Mouse (Mus musculus) telencephalon, adult 2 months (tissue): Measurements from ENCODE around the gene Polr1b.

Source experiments
- DNase-seq: peaks from one replicate; pipeline ENCODE4 v3.0.0-alpha.2; 2011; ENCODE audit warnings: low read depth, low spot score

Polr1b gene

GRCm38 (mm10) chr2:129116368-129116739 lies 15.6 kb downstream of the Polr1b start:
- DNase-seq: no peak

- DNase-seq: no peak
Measured at GRCm38 (mm10) chr2:129118061-129118460, 17.3 kb downstream of the Polr1b start.

DNA sequence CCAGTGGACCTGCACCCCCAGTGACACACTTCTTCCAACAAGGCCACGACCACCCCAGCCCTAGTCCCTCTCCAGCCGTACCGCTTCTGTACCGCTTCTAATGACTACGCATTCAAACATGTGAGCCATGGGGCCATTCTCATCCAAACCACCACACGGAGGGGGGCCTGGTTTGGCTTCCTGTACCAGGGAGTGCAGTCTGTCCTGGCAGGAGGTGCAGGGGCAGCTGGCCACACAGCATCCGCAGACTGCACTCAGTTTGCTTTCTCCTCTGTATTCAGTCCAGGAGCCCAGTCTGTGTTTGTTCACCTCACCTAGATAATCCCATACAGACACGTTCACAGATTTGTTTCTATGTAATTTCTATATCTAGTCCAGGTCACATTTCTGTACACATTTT lies 21.2 kb downstream of the Polr1b start:
- DNase-seq: no peak

- DNase-seq: peak; percentile 99
Measured at GRCm38 (mm10) chr2:129129412-129129929, 28.7 kb downstream of the Polr1b start, which contains the start of gene Chchd5. Gene Chchd5, plus strand, starts transcription at chr2:129129700.

GRCm38 (mm10) chr2:129129987-129130545 lies 29.3 kb downstream of the Polr1b start:
- no peak for DNase-seq

- no peak for DNase-seq
Measured at GRCm38 (mm10) chr2:129130776-129131175, 30.0 kb downstream of the Polr1b start.

- DNase-seq: no peak
Measured at GRCm38 (mm10) chr2:129132231-129132630, 31.4 kb downstream of the Polr1b start.

- peak; percentile 93 for DNase-seq
Measured at GRCm38 (mm10) chr2:129133006-129133805, 32.4 kb downstream of the Polr1b start.

- DNase-seq: peak; percentile 78
Measured at GRCm38 (mm10) chr2:129139906-129140305, 39.1 kb downstream of the Polr1b start.

DNA sequence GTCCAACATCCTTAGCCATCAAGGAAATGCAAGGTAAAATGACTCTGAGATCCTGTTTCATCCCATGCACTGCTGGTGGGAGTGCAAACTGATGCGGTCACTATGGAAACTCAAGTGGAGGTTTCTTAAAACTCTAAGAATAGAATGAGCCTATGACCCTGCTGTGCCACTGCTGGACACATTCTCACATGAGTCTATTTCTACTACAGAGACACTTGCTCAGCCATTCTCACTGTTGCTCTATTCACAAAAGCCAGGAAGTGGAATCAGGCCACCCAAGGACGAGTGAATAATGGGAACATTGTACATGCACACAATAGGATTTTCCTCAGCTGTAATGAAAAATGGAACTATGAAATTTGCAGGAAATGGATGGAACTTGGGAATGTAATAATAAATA lies 48.0 kb downstream of the Polr1b start:
- no peak for DNase-seq

DNA sequence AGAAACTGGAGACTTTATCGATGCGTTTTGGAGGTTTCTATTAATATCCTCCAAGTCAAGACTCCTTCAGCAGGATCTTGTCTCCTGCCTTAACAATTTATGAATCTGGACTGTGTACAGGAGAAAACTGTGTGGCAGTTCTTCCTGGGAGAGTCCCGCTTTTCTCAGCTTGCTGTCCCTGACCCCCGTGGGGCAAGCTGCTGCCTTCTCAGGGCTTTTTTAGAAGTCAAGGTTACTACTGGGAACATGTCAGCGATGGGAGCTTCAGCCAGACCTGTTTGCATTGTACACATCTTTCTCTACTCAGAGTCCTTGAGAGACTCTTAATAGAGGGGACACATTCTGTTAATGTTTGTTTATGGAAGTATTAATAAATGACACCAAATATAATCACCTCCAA lies 49.6 kb downstream of the Polr1b start:
- DNase-seq: no peak

DNA sequence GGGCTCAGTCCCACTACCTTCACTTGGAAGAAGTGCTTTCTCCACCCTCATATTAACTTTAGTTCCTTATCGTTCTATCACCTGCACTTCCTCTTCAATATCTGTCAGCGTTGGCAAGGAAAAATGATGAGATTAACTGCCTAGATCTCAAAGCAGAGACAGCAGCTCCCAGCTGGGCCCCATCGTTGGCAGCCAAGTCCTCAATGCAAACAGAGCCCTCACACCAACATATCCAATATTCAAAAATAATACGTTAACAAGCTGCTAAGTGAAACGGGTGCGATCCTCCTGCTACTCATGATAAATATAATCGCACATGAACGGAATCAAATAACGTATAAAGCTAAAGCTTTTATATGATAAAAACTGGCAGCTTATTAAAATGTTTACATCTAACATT lies 50.3 kb downstream of the Polr1b start:
- no peak for DNase-seq

DNA sequence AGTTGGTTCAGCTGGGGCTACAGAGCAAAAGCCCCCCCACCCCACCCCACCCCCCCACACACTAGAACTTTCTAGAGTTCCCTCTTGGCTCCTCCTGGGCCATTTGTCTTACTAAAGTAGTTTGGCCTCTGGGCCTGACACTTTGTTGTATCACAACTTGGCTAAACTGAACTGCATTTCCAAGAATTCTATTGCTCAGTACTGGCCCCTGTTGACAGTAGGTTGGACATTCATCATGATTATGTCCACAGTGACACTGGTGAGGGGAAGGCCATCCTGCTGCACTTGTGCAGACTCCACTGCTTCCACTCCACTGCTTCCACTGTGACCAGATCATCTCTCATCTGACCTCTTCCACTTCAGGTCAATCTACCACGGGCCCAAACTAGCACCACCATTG lies 52.0 kb downstream of the Polr1b start:
- no peak for DNase-seq

DNA sequence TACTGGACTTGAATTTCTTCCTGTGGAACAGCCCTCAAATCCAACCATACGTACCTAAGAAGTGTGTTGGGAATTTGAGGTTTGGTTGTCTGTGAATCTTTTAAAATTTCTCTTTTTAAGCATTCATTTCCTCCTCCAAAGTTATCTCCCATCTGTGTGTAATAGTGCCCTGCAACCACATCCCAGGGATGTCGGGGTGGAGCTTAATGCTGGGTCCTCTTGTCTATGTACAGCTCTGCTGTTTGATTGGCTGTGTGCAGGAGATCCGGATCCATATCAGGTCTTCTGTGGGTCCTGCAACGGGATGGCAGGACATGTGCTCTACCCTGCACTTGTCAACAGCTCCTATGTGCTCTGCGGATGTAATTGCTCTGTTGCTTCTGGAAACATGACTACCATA lies 64.0 kb downstream of the Polr1b start:
- no peak for DNase-seq

GRCm38 (mm10) chr2:129166466-129167463 lies 66.0 kb downstream of the Polr1b start:
- no peak for DNase-seq

GRCm38 (mm10) chr2:129173386-129173785 lies 72.6 kb downstream of the Polr1b start:
- DNase-seq: no peak

- DNase-seq: no peak
Measured at GRCm38 (mm10) chr2:129174474-129174873, 73.7 kb downstream of the Polr1b start.

- DNase-seq: no peak
Measured at GRCm38 (mm10) chr2:129175636-129176035, 74.8 kb downstream of the Polr1b start.
